Mouse (Mus musculus) lung, embryonic 14.5 days (tissue): ENCODE measurements at regions not wholly inside any gene's neighbourhood (a gene's known extent, or its start where the extent isn't known, plus 50 kb on each side); places are given as distances from the start of the nearest gene placed in this dataset.

Source experiments
- ATAC-seq: fragments of 200-750 bp; cut with Nextera tagmentation; 2 replicates; pipeline ENCODE4 v1.8.0; 2017; ENCODE audit warnings: mild to moderate bottlenecking, moderate TSS enrichment, moderate library complexity; ENCODE audit not compliant: insufficient read depth
- DNase-seq: peaks from one replicate; pipeline ENCODE4 v3.0.0-alpha.2; 2015
- H3K27ac ChIP-seq: fragments of 300-500 bp; sonication (generic); 2 replicates; pipeline ENCODE4 v1.5.1; 2014; ENCODE audit warnings: low read depth, mild to moderate bottlenecking, moderate library complexity
- H3K27me3 ChIP-seq: fragments of 300-500 bp; sonication (generic); 2 replicates; pipeline ENCODE4 v1.6.1; 2014; ENCODE audit warnings: low read length, control low read depth; ENCODE audit not compliant: insufficient read depth
- H3K36me3 ChIP-seq: fragments of 300-500 bp; sonication (generic); 2 replicates; pipeline ENCODE4 v1.6.1; 2014; ENCODE audit warnings: control low read depth; ENCODE audit not compliant: insufficient read depth
- H3K4me1 ChIP-seq: fragments of 300-500 bp; sonication (generic); 2 replicates; pipeline ENCODE4 v1.6.1; 2014; ENCODE audit warnings: antibody characterized with exemption, control low read depth; ENCODE audit not compliant: insufficient read depth
- H3K4me2 ChIP-seq: fragments of 300-500 bp; sonication (generic); 2 replicates; pipeline ENCODE4 v1.6.1; 2014; ENCODE audit warnings: mild to moderate bottlenecking
- H3K4me3 ChIP-seq: fragments of 300-500 bp; sonication (generic); 2 replicates; pipeline ENCODE4 v1.5.1; 2014; ENCODE audit warnings: low read depth, low read length
- H3K9ac ChIP-seq: fragments of 300-500 bp; sonication (generic); 2 replicates; pipeline ENCODE4 v1.6.1; 2014
- H3K9me3 ChIP-seq: fragments of 300-500 bp; sonication (generic); 2 replicates; pipeline ENCODE4 v1.6.1; 2016; ENCODE audit warnings: low read depth, low read length, control low read depth
- CTCF ChIP-seq: IDR thresholded peaks from 2 replicates; pipeline ENCODE4 v1.5.1; 2016; ENCODE audit warnings: antibody characterized with exemption, low read depth
- WGBS: fragments of 180-500 bp; shearing (Covaris S2); extraction: QIAGEN DNeasy Blood & Tissue Kit; methylation state at CpG from one replicate; pipeline ENCODE4 v1.1.7; 2014; 5-methylcytosine and 5-hydroxymethylcytosine counted together

DNA sequence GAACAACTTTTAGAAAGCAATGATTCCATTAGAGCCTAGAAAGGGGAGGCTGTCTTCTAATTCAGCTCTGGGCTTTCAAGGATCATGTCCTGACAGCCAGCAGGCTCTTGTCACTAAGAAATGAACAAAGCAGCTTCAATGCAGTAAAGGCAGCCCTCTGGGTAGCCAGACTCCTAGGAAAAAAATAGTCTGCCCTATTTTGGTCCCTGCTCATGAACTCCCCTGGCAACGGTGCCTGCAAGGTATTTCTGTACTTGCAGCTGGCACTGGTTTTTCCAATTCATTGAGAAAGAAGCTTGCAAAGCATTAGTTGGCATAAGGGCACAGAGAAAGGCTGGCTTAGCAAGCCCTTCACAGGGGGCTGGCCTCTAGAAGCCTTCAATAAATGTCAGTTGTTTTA lies 52.8 kb upstream of the Car10 start:
- Histone ChIP-seq H3K27me3 (no peaks in the 10 kb centered on the region), H3K4me2 (no peak overlapping the region), H3K36me3 (no peaks in the 10 kb centered on the region), H3K9me3 (no peaks in the 10 kb centered on the region), H3K9ac (no peak overlapping the region), H3K4me3 (no peak overlapping the region), H3K4me1 (no peaks in the 10 kb centered on the region), H3K27ac (no peak overlapping the region)
- TF ChIP-seq CTCF = no peak
- WGBS = 83% methylated on average over 1 of the region's 1 CpGs
- ATAC-seq = no peak
- no peak for DNase-seq
